Mouse (Mus musculus): ENCODE results near the gene Hist1h2ab.
"Not testable (repeated sequence)": the region's sequence is repeated elsewhere in the genome, so short reads cannot be mapped to it uniquely, and the experiment has no call there.

The Hist1h2ab gene

GRCm38 (mm10) chr13:23753314-23754078, 2.6 kb downstream of the Hist1h2ab start:
- DNase-seq (ENCODE audit: low read depth) = peak; percentile 59

GRCm38 (mm10) chr13:23755000-23755399, 4.1 kb downstream of the Hist1h2ab start:
- no peak for DNase-seq (ENCODE audit: low read depth)

GRCm38 (mm10) chr13:23756790-23757189, 5.9 kb downstream of the Hist1h2ab start, which contains the start of gene Hist1h4b:
Gene Hist1h4b (plus strand): TSS chr13:23757013.
- DNase-seq (ENCODE audit: low read depth) = peak; percentile 99

GRCm38 (mm10) chr13:23757211-23757773, 6.4 kb downstream of the Hist1h2ab start:
- DNase-seq (ENCODE audit: low read depth) = peak; percentile 91

- DNase-seq (ENCODE audit: low read depth) = peak; percentile 55
These were observed 7.0 kb downstream of the Hist1h2ab start for GRCm38 (mm10) chr13:23757921-23758320.

GRCm38 (mm10) chr13:23759251-23759771, 8.4 kb downstream of the Hist1h2ab start:
- peak; percentile 19 for DNase-seq (ENCODE audit: low read depth)

GRCm38 (mm10) chr13:23759916-23760239, 9.0 kb downstream of the Hist1h2ab start:
- DNase-seq (ENCODE audit: low read depth) = no peak

- DNase-seq (ENCODE audit: low read depth) = peak; percentile 94
These were observed 9.5 kb downstream of the Hist1h2ab start for GRCm38 (mm10) chr13:23760240-23760971.

- peak; percentile 100 for DNase-seq (ENCODE audit: low read depth)
These were observed 10.3 kb downstream of the Hist1h2ab start, which contains the start of gene Hist1h4a for GRCm38 (mm10) chr13:23760972-23761864. Gene Hist1h4a (minus strand): TSS chr13:23761230.

- DNase-seq (ENCODE audit: low read depth) = peak; percentile 99
These were observed 11.2 kb downstream of the Hist1h2ab start, which contains the start of gene Hist1h3a for GRCm38 (mm10) chr13:23761871-23762821. Gene Hist1h3a (minus strand): TSS chr13:23762386.

GRCm38 (mm10) chr13:23763242-23763585, 12.3 kb downstream of the Hist1h2ab start:
- no peak for DNase-seq (ENCODE audit: low read depth)

GRCm38 (mm10) chr13:23763586-23764323, 12.8 kb downstream of the Hist1h2ab start, which contains the start of gene Hist1h1a:
Gene Hist1h1a (plus strand): TSS chr13:23763666.
- DNase-seq (ENCODE audit: low read depth) = peak; percentile 99

GRCm38 (mm10) chr13:23764324-23765171, 13.6 kb downstream of the Hist1h2ab start:
- peak; percentile 72 for DNase-seq (ENCODE audit: low read depth)

- DNase-seq (ENCODE audit: low read depth) = peak; percentile 49
These were observed 14.2 kb downstream of the Hist1h2ab start for GRCm38 (mm10) chr13:23765172-23765513.

GRCm38 (mm10) chr13:23766772-23767171, 15.8 kb downstream of the Hist1h2ab start:
- DNase-seq (ENCODE audit: low read depth) = no peak

GRCm38 (mm10) chr13:23768834-23769397, 18.0 kb downstream of the Hist1h2ab start:
- peak; percentile 41 for DNase-seq (ENCODE audit: low read depth)

- not testable (repeated sequence) for DNase-seq (ENCODE audit: low read depth)
These were observed 18.7 kb downstream of the Hist1h2ab start, which contains the start of gene Trim38 for GRCm38 (mm10) chr13:23769613-23770012. Gene Trim38 (plus strand): TSS chr13:23769913.
